Mouse (Mus musculus) ES-Bruce4 (cell line): ENCODE data around the gene Camta1. TPM values are rescaled to one million over a fixed set of nuclear protein-coding genes. Genes with fewer than 3 reads are reported as not detected.

Experiments used
- H3K27ac ChIP-seq: 2 replicates; pipeline ENCODE4 v1.5.1; 2012; ENCODE audit warnings: low read length, inconsistent platforms; ENCODE audit not compliant: insufficient read depth
- H3K27me3 ChIP-seq: 2 replicates; pipeline ENCODE4 v1.6.1; 2012; ENCODE audit warnings: mild to moderate bottlenecking, low read length, inconsistent platforms; ENCODE audit not compliant: control insufficient read depth, poor library complexity, insufficient read depth, severe bottlenecking
- H3K36me3 ChIP-seq: 2 replicates; pipeline ENCODE4 v1.6.1; 2012; ENCODE audit warnings: inconsistent platforms, mild to moderate bottlenecking, low read length, moderate library complexity; ENCODE audit not compliant: control insufficient read depth, poor library complexity, insufficient read depth, severe bottlenecking
- H3K4me1 ChIP-seq: one replicate; pipeline ENCODE4 v1.8.1; 2011; ENCODE audit warnings: low read length; ENCODE audit not compliant: control insufficient read depth, insufficient read depth
- H3K4me3 ChIP-seq: 2 replicates; pipeline ENCODE4 v1.5.1; 2011; ENCODE audit warnings: low read depth, mild to moderate bottlenecking, low read length
- H3K9ac ChIP-seq: 2 replicates; pipeline ENCODE4 v1.6.1; 2012; ENCODE audit warnings: low read depth, mild to moderate bottlenecking, inconsistent platforms; ENCODE audit not compliant: poor library complexity, severe bottlenecking
- H3K9me3 ChIP-seq: replicated peaks from 2 replicates; pipeline ENCODE4 v1.6.1; 2012; ENCODE audit warnings: mild to moderate bottlenecking, low read length, inconsistent platforms; ENCODE audit not compliant: control insufficient read depth, poor library complexity, insufficient read depth, severe bottlenecking
- CTCF ChIP-seq: IDR thresholded peaks from one replicate; pipeline ENCODE4 v1.8.1; 2011; ENCODE audit warnings: low read depth, low read length
- EP300 ChIP-seq: IDR thresholded peaks from 2 replicates; pipeline ENCODE4 v1.6.1; 2011; ENCODE audit warnings: low read depth, low read length; ENCODE audit not compliant: insufficient read depth
- POLR2A ChIP-seq: IDR thresholded peaks from one replicate; pipeline ENCODE4 v1.8.1; 2011; ENCODE audit warnings: low read length; ENCODE audit not compliant: insufficient read depth
- polyA plus RNA-seq: library from polyadenylated mRNA; stranded (reverse); fragments of >200 nt; gene quantifications from 2 replicates; pipeline ENCODE4 v1.2.4, GENCODE M21; 2011; ENCODE audit warnings: low read depth; ENCODE audit not compliant: missing spikeins, insufficient read depth, insufficient read length

Gene Camta1
- polyA plus RNA-seq, 1 experiment, result 85.3 TPM

DNA sequence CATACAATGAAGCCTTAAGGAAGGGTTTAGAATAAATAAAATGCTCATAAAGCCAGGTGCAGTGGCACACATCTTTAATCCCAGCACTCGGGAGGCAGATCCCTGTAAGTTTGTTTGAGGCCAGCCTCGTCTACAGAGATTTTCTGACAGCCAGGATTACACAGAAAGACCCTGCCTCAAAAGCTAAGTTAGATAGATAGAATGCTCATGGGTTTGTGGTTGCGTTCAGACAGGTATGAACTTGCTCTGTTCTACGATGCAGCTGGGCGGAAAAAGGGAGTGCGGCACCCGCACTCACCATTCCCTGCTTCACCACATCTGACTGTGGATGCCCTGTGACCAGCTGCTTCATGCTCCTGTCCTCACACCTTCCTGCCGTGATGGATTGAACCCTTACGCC lies 882.2 kb downstream of the Camta1 start:
- Histone ChIP-seq H3K4me1 (no peaks in the 10 kb centered on the region), H3K27ac (no peak overlapping the region), H3K4me3 (no peak overlapping the region), H3K9me3 (no peaks in the 10 kb centered on the region), H3K9ac (no peak overlapping the region), H3K27me3 (no peaks in the 10 kb centered on the region), H3K36me3 (no peaks in the 10 kb centered on the region)
- TF ChIP-seq EP300 (no peak), CTCF (no peak), POLR2A (no peak)

DNA sequence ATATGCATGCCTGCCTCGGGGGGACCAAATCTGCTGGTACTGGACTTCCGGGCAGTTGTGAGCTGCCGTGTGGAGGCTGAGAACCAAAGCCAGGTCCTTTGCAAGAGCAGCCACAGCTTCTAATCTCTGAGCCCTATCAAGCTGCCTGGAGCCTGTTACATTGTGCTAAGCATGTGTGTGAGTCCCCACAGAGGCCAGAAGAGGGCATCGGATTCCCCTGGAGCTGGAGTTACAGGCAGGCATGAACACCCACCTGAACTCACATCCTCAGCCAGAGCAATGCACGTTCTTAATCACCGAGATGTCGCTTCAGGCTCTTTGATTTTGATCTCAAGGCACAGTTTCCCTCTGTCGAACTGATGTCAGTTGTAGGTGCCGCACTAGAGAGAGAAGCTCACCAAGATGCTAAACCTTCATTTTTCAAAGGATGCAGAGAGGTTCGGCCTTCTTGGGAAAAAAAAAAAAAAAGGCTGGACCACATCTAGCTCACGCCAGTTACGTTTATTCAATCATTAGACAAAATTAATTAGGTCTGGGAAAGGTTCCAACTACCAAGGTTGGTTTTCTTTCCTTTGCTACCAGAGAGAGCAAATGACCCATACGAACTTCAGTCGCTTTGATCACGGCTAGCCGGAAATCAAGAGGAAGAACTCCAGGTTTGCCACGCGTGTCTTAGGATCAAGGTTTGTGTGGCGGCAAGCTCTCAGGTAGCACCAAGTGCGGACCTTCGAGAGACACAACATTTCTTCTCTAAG lies 883.3 kb downstream of the Camta1 start:
- TF ChIP-seq POLR2A, result no peak
- no peak for TF ChIP-seq EP300
- TF ChIP-seq CTCF, result peak; percentile 47
- Histone ChIP-seq H3K4me3 (no peak overlapping the region), H3K36me3 (no peaks in the 10 kb centered on the region), H3K9ac (no peak overlapping the region), H3K9me3 (no peaks in the 10 kb centered on the region), H3K4me1 (no peaks in the 10 kb centered on the region), H3K27me3 (no peaks in the 10 kb centered on the region), H3K27ac (no peak overlapping the region)

DNA sequence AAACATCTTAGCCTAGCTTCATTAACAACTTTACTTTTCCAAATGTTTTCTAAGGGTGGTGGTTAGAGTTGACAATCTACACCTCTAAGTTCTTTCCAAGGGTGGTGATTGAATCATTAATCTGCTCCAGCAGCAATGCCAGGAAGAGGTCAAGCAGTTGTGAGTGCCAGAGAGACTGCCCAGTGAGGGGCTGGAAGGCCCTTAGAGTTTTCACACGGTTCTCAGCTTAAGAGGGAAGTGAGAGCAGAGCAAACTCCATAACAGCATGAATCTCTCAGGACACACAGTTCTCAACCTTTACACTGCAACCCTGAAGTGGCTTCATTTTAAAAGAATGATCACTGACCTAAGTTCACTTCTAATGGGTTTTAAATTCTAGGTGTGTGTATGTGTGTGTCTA lies 886.5 kb downstream of the Camta1 start:
- H3K9me3 ChIP-seq, result no peaks in the 10 kb centered on the region
- H3K36me3 ChIP-seq, result no peaks in the 10 kb centered on the region
- H3K9ac ChIP-seq, result no peak overlapping the region
- no peaks in the 10 kb centered on the region for H3K4me1 ChIP-seq
- H3K27me3 ChIP-seq, result no peaks in the 10 kb centered on the region
- no peak overlapping the region for H3K27ac ChIP-seq
- H3K4me3 ChIP-seq, result no peak overlapping the region
- TF ChIP-seq EP300, result no peak
- no peak for TF ChIP-seq CTCF
- no peak for TF ChIP-seq POLR2A

DNA sequence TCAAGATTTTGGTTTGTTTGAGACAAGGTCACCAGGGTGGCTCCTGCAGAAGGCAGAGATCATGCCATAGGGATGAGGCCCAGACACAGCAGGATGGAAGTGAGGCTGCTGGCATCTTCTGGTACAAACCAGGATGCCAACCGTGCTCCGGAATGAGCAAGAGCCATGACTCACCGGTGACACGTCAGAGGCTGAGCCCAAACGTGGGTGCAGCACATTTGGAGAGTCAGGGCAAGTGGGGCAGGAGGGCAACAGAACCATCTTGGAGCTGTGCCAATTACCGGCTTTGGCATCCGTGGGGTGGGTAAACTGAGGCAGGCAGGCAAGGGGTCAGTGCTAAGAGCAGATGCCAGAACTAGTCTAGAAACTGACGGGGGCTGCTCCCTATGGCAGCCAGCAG lies 888.4 kb downstream of the Camta1 start:
- TF ChIP-seq POLR2A (no peak), EP300 (no peak), CTCF (no peak)
- Histone ChIP-seq H3K9ac (no peak overlapping the region), H3K4me1 (no peaks in the 10 kb centered on the region), H3K4me3 (no peak overlapping the region), H3K27me3 (no peaks in the 10 kb centered on the region), H3K9me3 (no peaks in the 10 kb centered on the region), H3K27ac (no peak overlapping the region), H3K36me3 (no peaks in the 10 kb centered on the region)

DNA sequence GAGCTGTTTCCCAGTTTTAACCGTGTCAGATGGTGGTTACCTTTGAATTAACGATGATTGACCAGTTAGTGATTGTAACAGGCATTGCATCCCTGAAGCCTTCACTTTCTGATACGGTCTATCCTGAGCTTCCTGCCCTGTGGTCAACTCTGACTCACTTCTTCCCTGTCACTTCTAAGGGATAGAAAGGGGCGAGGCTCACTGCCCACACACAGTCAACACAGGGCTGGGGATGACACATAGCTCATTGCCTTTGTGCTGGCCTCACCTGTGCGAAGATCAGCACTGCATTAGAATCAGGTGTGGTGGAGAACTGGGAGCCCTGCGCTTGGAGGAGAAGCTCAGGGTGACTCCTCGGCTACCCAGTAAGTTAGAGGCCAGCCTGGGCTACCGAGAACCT lies 892.7 kb downstream of the Camta1 start:
- H3K9ac ChIP-seq, result no peak overlapping the region
- no peak overlapping the region for H3K27ac ChIP-seq
- H3K9me3 ChIP-seq, result no peaks in the 10 kb centered on the region
- H3K36me3 ChIP-seq, result no peaks in the 10 kb centered on the region
- no peak overlapping the region for H3K4me3 ChIP-seq
- H3K4me1 ChIP-seq, result no peaks in the 10 kb centered on the region
- no peak for TF ChIP-seq POLR2A
- no peak for TF ChIP-seq CTCF
- TF ChIP-seq EP300, result no peak
- H3K27me3 ChIP-seq, result no peaks in the 10 kb centered on the region

GRCm38 (mm10) chr4:150966556-150966955 lies 895.1 kb downstream of the Camta1 start:
- Histone ChIP-seq H3K36me3 (no peaks in the 10 kb centered on the region), H3K9me3 (no peaks in the 10 kb centered on the region), H3K4me1 (no peaks in the 10 kb centered on the region), H3K27me3 (no peaks in the 10 kb centered on the region), H3K4me3 (no peak overlapping the region), H3K27ac (no peak overlapping the region), H3K9ac (no peak overlapping the region)
- TF ChIP-seq EP300 (no peak), CTCF (peak; percentile 87)
